Mouse (Mus musculus) limb, embryonic 11.5 days (tissue): ENCODE measurements around the gene Tcirg1. TPM values are rescaled to one million over a fixed set of nuclear protein-coding genes. Genes with fewer than 3 reads are reported as not detected.

Experiments used
- ATAC-seq: fragments of 200-750 bp; cut with Nextera tagmentation; 2 replicates; pipeline ENCODE4 v1.8.0; 2017; ENCODE audit warnings: low read depth; ENCODE audit not compliant: insufficient number of reproducible peaks, low FRiP score, low TSS enrichment
- DNase-seq: peaks from one replicate; pipeline ENCODE4 v3.0.0-alpha.2; 2015; ENCODE audit warnings: low spot score
- H3K27ac ChIP-seq: fragments of 300-500 bp; sonication (generic); replicated peaks from 2 replicates; pipeline ENCODE4 v1.5.1; 2014; ENCODE audit warnings: low read depth, mild to moderate bottlenecking, low read length
- H3K27me3 ChIP-seq: fragments of 300-500 bp; sonication (generic); 2 replicates; pipeline ENCODE4 v1.6.1; 2014; ENCODE audit warnings: mild to moderate bottlenecking, low read length, mixed read lengths; ENCODE audit not compliant: control insufficient read depth, insufficient read depth
- H3K36me3 ChIP-seq: fragments of 300-500 bp; sonication (generic); 2 replicates; pipeline ENCODE4 v1.6.1; 2014; ENCODE audit warnings: mild to moderate bottlenecking, low read length, moderate library complexity, mixed read lengths; ENCODE audit not compliant: control insufficient read depth, insufficient read depth
- H3K4me1 ChIP-seq: fragments of 300-500 bp; sonication (generic); 2 replicates; pipeline ENCODE4 v1.6.1; 2014; ENCODE audit warnings: low read length, mixed read lengths; ENCODE audit not compliant: control insufficient read depth, insufficient read depth
- H3K4me2 ChIP-seq: fragments of 300-500 bp; sonication (generic); 2 replicates; pipeline ENCODE4 v1.6.1; 2014; ENCODE audit warnings: low read depth, mild to moderate bottlenecking, moderate library complexity; ENCODE audit not compliant: severe bottlenecking
- H3K4me3 ChIP-seq: fragments of 300-500 bp; sonication (generic); 2 replicates; pipeline ENCODE4 v1.5.1; 2014; ENCODE audit warnings: low read depth, low read length
- H3K9ac ChIP-seq: fragments of 300-500 bp; sonication (generic); 2 replicates; pipeline ENCODE4 v1.6.1; 2014; ENCODE audit warnings: mild to moderate bottlenecking, low read length
- H3K9me3 ChIP-seq: fragments of 300-500 bp; sonication (generic); 2 replicates; pipeline ENCODE4 v1.6.1; 2016; ENCODE audit warnings: low read length; ENCODE audit not compliant: control insufficient read depth
- WGBS: fragments of 180-500 bp; shearing (Covaris S2); extraction: QIAGEN DNeasy Blood & Tissue Kit; methylation state at CpG from one replicate; pipeline ENCODE4 v1.1.7; 2014; 5-methylcytosine and 5-hydroxymethylcytosine counted together
- polyA plus RNA-seq: library from polyadenylated mRNA; unstranded; fragments of >200 nt; fragmentation: Nextera tagmentation; extraction: Ambion mirVana; gene quantifications from 2 replicates; pipeline ENCODE4 v1.2.1, GENCODE M21; 2014

The Tcirg1 gene
- polyA plus RNA-seq, 1 experiment from 2014 or later: 27.3 TPM

DNA sequence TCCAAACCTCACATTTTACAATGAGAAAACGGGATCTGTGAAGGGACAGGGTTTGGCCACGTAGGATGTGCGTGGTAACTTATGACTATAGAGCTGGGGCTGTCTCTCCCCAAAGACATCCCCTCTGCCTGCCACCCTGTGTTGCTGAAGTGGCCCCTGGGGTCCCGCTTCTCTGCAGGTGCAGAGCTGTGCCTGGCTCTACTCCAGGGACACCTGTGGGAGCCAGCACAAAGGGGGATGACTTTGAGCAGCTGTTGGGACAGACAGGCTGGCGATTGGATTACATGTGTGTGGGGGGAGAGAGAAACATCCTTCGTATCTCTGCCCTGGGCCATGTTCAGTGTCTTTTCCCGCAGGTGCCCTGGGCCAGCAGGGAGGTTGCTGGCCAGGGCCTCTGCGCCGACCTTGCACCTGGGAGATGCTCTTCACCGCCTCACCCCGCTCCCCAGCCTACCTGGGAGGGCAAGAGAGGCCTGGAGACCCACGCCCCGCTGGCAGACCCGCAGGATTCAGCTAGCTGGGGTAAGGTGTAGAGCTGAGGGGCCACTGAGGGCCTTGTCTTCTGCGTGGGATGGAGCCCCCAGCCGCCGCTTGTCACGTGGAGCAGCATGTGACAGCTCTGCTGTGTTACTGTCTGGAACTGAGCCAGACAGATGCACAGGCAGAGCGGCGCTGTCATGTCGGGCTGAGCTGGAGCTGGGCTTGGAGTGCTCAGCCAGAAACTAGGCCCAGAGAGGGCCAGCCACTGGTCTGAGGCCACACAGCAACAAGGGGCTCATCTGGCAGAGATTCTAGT, 23.5 kb upstream of the Tcirg1 start:
- ATAC-seq: no peak

DNA sequence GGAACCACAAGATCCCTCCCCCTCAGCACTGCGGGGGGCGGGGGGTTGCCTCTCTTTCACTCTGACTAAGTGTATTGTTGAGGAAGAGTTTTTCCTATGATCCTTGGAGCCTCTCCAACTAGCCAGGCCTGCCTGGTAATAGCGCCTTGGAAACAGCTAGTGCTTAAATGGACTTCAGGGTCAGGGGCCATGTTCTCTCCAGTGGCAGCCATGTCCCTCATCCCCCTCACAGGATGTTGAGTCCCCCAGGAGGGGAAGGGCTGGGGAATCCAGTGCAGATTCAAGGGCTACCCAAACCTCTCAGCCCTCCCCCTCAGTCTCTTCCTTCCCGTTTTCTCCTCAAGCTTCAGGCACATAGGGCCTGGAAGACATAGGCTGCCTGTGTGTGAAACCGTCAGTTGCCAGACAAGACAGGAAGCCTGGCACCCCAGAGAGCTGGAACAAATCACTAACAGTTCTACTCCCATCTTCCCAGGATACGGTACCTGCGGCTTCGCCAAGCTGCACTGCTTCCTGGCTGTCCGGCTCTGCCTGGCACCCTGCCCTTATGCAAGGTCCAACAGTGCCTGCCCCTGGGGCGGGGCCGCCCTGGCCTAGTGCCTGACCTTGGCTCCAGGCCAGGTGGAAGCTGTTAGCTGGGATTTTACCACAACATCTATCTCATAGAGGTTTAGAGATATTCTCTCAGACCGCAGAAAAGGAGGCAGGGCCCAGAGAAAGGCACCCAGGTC, 22.4 kb upstream of the Tcirg1 start, which contains the start of gene Aldh3b1:
Gene Aldh3b1 (minus strand): TSS at position 598 of the 731 bp plus-strand sequence.
- no peak within 1 kb of the TSS for H3K4me2 ChIP-seq
- ATAC-seq: no peak
- WGBS: 72% methylated on average over 12 of the region's 12 CpGs

More for the DNA sequence above, 23.5 kb upstream of the Tcirg1 start:
- H3K4me1 ChIP-seq: 0 out of 2 replicates have a peak, but pooled peaks cover 4% of the 10 kb centered on the region
- H3K27me3 ChIP-seq: no peaks in the 10 kb centered on the region
- no peak overlapping the region for H3K4me3 ChIP-seq
- no peak overlapping the region for H3K9ac ChIP-seq
- H3K27ac ChIP-seq: no peak overlapping the region
- 78% methylated on average over 21 of the region's 21 CpGs for WGBS
- DNase-seq: no peak
- H3K36me3 ChIP-seq: no peaks in the 10 kb centered on the region
- no peak overlapping the region for H3K4me2 ChIP-seq
- H3K9me3 ChIP-seq: no peaks in the 10 kb centered on the region

DNA sequence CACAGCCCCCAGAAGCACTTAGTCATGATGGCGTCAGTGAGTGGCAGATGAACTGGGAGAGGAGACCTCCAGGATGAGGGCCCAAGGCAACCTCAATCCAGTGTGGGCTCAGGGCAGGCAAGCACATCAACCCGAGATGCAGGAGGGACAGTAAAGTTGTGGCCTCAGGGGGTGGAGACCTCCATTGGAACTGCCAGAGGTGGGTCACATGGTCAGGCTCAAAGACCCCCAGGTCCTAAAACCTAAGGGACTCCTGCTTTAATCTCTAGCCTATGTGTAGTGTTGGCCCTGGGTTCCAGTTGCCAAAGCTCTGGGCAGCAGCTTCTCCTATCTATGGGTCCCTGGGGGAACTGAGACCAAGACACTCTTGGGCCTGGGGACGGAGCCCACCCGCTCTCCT, 21.8 kb upstream of the Tcirg1 start:
- Histone ChIP-seq H3K9me3 (no peaks in the 10 kb centered on the region), H3K27me3 (no peaks in the 10 kb centered on the region), H3K27ac (no peak overlapping the region), H3K4me1 (no peaks in the 10 kb centered on the region), H3K4me2 (no peak overlapping the region), H3K9ac (no peak overlapping the region), H3K4me3 (no peak overlapping the region), H3K36me3 (no peaks in the 10 kb centered on the region)
- ATAC-seq: no peak
- WGBS: 87% methylated on average over 4 of the region's 4 CpGs
- DNase-seq: no peak

More for the DNA sequence above, 22.4 kb upstream of the Tcirg1 start, which contains the start of gene Aldh3b1:
- Histone ChIP-seq H3K27ac (no peak within 1 kb of the TSS), H3K27me3 (no peaks in the 10 kb centered on the region), H3K36me3 (no peaks in the 10 kb centered on the region), H3K4me1 (no peaks in the 10 kb centered on the region), H3K9ac (no peak within 1 kb of the TSS), H3K9me3 (no peaks in the 10 kb centered on the region), H3K4me3 (no peak within 1 kb of the TSS)
- no peak for DNase-seq

DNA sequence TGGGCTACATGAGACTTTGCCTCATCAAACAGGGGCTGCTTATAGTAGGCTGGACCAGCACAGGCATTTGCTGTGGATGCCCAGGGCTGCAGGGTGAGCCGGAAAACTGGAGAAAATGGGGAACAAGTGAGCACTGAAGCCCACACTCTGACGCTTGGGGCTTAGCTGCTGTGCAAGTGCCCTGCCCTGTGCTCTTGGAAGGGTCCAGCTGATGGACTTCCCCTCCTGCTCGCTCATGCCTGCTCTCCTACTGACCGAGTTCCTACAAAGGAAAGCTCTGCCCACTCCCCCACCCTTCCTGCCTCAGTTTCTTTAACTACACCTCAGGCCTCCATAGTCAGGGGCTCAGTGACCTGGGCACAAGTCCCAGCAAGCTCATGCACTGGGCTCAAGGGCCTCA, 21.1 kb upstream of the Tcirg1 start:
- Histone ChIP-seq H3K27me3 (no peaks in the 10 kb centered on the region), H3K4me2 (no peak overlapping the region), H3K4me3 (no peak overlapping the region), H3K9me3 (no peaks in the 10 kb centered on the region), H3K9ac (no peak overlapping the region), H3K4me1 (no peaks in the 10 kb centered on the region), H3K36me3 (no peaks in the 10 kb centered on the region), H3K27ac (no peak overlapping the region)
- DNase-seq (no peak), ATAC-seq (no peak)
- WGBS: 89% methylated on average over 4 of the region's 4 CpGs

DNA sequence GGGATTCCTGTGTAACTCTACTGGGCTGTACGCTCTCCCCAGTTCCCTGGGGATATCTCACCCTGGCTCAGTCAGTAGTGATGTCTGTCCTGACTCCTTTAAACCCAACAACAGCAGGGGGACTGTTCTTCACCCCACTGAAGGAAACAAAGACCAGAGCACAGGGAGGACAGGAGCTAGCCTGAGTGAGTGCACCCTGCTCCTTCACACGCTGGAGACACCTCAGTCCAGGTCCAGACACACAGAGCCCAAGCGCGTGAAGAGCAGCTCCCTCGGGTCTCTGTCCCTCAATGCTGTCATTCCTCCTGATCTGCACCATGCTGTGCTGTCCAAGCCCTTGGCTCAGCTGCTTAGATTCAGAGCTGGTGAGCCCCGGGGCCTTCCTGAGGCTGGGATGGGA, 19.8 kb upstream of the Tcirg1 start:
- no peak for ATAC-seq
- no peak overlapping the region for H3K4me3 ChIP-seq
- H3K27me3 ChIP-seq: no peaks in the 10 kb centered on the region
- no peak for DNase-seq
- no peaks in the 10 kb centered on the region for H3K36me3 ChIP-seq
- no peak overlapping the region for H3K27ac ChIP-seq
- 67% methylated on average over 6 of the region's 6 CpGs for WGBS
- H3K9ac ChIP-seq: no peak overlapping the region
- no peak overlapping the region for H3K4me2 ChIP-seq
- no peaks in the 10 kb centered on the region for H3K4me1 ChIP-seq
- no peaks in the 10 kb centered on the region for H3K9me3 ChIP-seq

DNA sequence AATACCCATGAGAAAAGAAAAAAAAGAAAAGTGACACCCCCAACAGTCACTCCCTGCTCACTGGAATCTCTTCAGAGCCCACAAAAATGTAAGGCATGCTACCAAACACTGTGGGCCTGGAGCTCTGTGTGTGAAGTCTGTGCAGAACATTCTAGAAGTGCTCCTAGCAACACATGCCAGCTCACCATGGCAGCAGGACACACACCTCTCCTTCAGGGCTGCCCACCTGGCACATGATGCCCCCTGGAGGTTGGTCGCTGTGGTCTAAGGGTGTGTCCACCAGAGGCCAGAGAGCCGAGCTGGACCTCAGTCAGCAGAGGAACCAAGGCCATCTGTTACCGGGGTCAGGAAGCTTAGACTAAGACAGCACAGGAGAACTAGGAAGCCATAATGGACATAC, 19.3 kb upstream of the Tcirg1 start:
- DNase-seq: no peak
- H3K27ac ChIP-seq: no peak overlapping the region
- H3K4me1 ChIP-seq: no peaks in the 10 kb centered on the region
- no peaks in the 10 kb centered on the region for H3K36me3 ChIP-seq
- no peaks in the 10 kb centered on the region for H3K27me3 ChIP-seq
- no peak overlapping the region for H3K4me3 ChIP-seq
- no peaks in the 10 kb centered on the region for H3K9me3 ChIP-seq
- no peak for ATAC-seq
- H3K4me2 ChIP-seq: no peak overlapping the region
- 68% methylated on average over 3 of the region's 3 CpGs for WGBS
- no peak overlapping the region for H3K9ac ChIP-seq

DNA sequence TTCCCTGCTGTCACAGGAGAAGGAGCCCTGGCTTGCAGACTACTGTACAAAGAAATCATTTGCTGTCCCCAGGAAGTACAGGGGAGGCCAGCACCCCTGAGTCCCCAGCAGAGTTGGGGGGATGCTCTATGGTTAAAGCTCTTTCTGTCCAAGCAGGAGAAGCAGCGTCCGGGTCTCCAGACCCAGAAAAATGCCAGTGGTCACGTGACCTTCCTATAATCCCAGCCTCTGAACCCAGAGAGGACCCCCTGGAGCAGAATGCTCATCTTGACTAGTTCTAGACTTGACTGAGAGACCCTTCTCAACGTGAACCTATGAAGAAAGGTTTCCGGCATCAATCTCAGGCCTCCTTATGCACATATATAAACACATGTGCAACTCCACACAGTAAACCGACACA, 18.9 kb upstream of the Tcirg1 start:
- Histone ChIP-seq H3K4me2 (no peak overlapping the region), H3K27ac (no peak overlapping the region), H3K9me3 (no peaks in the 10 kb centered on the region), H3K9ac (no peak overlapping the region), H3K36me3 (no peaks in the 10 kb centered on the region), H3K27me3 (no peaks in the 10 kb centered on the region), H3K4me1 (no peaks in the 10 kb centered on the region), H3K4me3 (no peak overlapping the region)
- DNase-seq (no peak), ATAC-seq (no peak)
- WGBS: 85% methylated on average over 6 of the region's 6 CpGs

DNA sequence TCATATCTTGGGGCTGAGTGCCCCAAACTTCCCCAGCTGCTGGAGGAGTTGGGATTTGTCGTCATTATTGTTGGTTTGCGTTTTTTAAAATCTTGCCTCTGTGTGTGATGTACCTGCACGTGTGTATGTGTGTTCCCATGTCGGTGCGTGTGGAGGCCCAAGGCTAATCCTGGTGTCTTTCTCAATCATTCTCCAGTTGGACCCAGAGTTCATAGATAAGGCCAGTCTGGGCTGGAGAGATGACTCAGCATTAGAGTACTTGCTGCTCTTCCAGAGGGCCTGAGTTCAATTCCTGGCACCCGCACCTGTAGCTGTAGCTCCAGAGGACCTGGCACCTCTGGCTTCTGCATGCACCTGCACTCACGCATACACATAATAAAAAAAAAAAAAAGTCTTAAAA, 17.9 kb upstream of the Tcirg1 start:
- Histone ChIP-seq H3K4me3 (no peak overlapping the region), H3K27me3 (no peaks in the 10 kb centered on the region), H3K9ac (no peak overlapping the region), H3K9me3 (no peaks in the 10 kb centered on the region), H3K27ac (no peak overlapping the region), H3K4me1 (no peaks in the 10 kb centered on the region), H3K36me3 (no peaks in the 10 kb centered on the region), H3K4me2 (no peak overlapping the region)
- WGBS: 90% methylated on average over 7 of the region's 7 CpGs
- ATAC-seq (no peak), DNase-seq (no peak)
